Mouse (Mus musculus) bone marrow macrophage, adult 2 months (primary cell): ENCODE data around the gene Lepr.

ENCODE experiments used
- CTCF ChIP-seq: IDR thresholded peaks from 2 replicates; pipeline ENCODE4 v1.5.1; 2012; ENCODE audit warnings: low read depth, mild to moderate bottlenecking, low read length, moderate library complexity
- POLR2A ChIP-seq: IDR thresholded peaks from 2 replicates; pipeline ENCODE4 v1.6.1; 2012; ENCODE audit warnings: mild to moderate bottlenecking, low read depth, low read length, borderline replicate concordance

- TF ChIP-seq CTCF (no peak), POLR2A (no peak)
These were observed 30.9 kb upstream of the Lepr start for GRCm38 (mm10) chr4:101686227-101686810.
